Mouse (Mus musculus): ENCODE data around the gene Fbll1.

GRCm38 (mm10) chr11:35776452-35776851, 22.2 kb downstream of the Fbll1 start:
- TF ChIP-seq POLR2A (IDR thresholded peaks at IDR 0.05; ENCODE audit: extremely low read depth, insufficient read depth, low read length), result no peak
- TF ChIP-seq CTCF (IDR thresholded peaks at IDR 0.05; ENCODE audit: low read depth, low read length), result no peak

Data from liver, adult 2 months (tissue).